Mouse (Mus musculus): ENCODE results near the gene Lrrc8d.

- no peak for TF ChIP-seq CTCF (IDR thresholded peaks at IDR 0.05; ENCODE audit: low read depth, low read length)
- TF ChIP-seq POLR2A (IDR thresholded peaks at IDR 0.05; ENCODE audit: extremely low read depth, insufficient read depth, low read length): no peak
These were observed 125.1 kb downstream of the Lrrc8d start for GRCm38 (mm10) chr5:105824827-105825226.
